Mouse (Mus musculus): ENCODE results near the gene Galnt2. TPM values are rescaled to one million over a fixed set of nuclear protein-coding genes. Genes with fewer than 3 reads are reported as not detected.

Gene Galnt2
- polyA plus RNA-seq, 1 experiment = 43.9 TPM

- no peak for TF ChIP-seq POLR2A (IDR thresholded peaks at IDR 0.05; ENCODE audit: borderline replicate concordance, low read depth, low read length)
- no peaks in the 10 kb centered on the region for H3K4me1 ChIP-seq (ENCODE audit: control insufficient read depth, insufficient read depth, low read length)
- H3K27ac ChIP-seq (ENCODE audit: insufficient read depth, low read depth, low read length) = no peak overlapping the region
- H3K4me3 ChIP-seq (ENCODE audit: insufficient read depth, low read length) = no peak overlapping the region
Measured at GRCm38 (mm10) chr8:124348087-124348486, 116.9 kb downstream of the Galnt2 start.

GRCm38 (mm10) chr8:124349663-124350062, 118.5 kb downstream of the Galnt2 start:
- H3K4me3 ChIP-seq (ENCODE audit: insufficient read depth, low read length) = no peak overlapping the region
- no peak overlapping the region for H3K27ac ChIP-seq (ENCODE audit: insufficient read depth, low read depth, low read length)
- TF ChIP-seq POLR2A (IDR thresholded peaks at IDR 0.05; ENCODE audit: borderline replicate concordance, low read depth, low read length) (no peak), CTCF (IDR thresholded peaks at IDR 0.05; ENCODE audit: low read depth, low read length) (peak; percentile 97)
- H3K4me1 ChIP-seq (ENCODE audit: control insufficient read depth, insufficient read depth, low read length) = no peaks in the 10 kb centered on the region

GRCm38 (mm10) chr8:124351636-124352035, 120.4 kb downstream of the Galnt2 start:
- H3K4me1 ChIP-seq (ENCODE audit: control insufficient read depth, insufficient read depth, low read length) = no peaks in the 10 kb centered on the region
- H3K4me3 ChIP-seq (ENCODE audit: insufficient read depth, low read length) = no peak overlapping the region
- H3K27ac ChIP-seq (ENCODE audit: insufficient read depth, low read depth, low read length) = no peak overlapping the region
- no peak for TF ChIP-seq CTCF (IDR thresholded peaks at IDR 0.05; ENCODE audit: low read depth, low read length)
- no peak for TF ChIP-seq POLR2A (IDR thresholded peaks at IDR 0.05; ENCODE audit: borderline replicate concordance, low read depth, low read length)

GRCm38 (mm10) chr8:124360911-124361310, 129.7 kb downstream of the Galnt2 start:
- H3K4me3 ChIP-seq (ENCODE audit: insufficient read depth, low read length) = no peak overlapping the region
- TF ChIP-seq CTCF (IDR thresholded peaks at IDR 0.05; ENCODE audit: low read depth, low read length) = no peak
- no peak for TF ChIP-seq POLR2A (IDR thresholded peaks at IDR 0.05; ENCODE audit: borderline replicate concordance, low read depth, low read length)
- H3K27ac ChIP-seq (ENCODE audit: insufficient read depth, low read depth, low read length) = no peak overlapping the region
- no peaks in the 10 kb centered on the region for H3K4me1 ChIP-seq (ENCODE audit: control insufficient read depth, insufficient read depth, low read length)

GRCm38 (mm10) chr8:124361773-124362427, 130.7 kb downstream of the Galnt2 start:
- no peak for TF ChIP-seq CTCF (IDR thresholded peaks at IDR 0.05; ENCODE audit: low read depth, low read length)
- no peak for TF ChIP-seq POLR2A (IDR thresholded peaks at IDR 0.05; ENCODE audit: borderline replicate concordance, low read depth, low read length)
- Histone ChIP-seq H3K4me1 (ENCODE audit: control insufficient read depth, insufficient read depth, low read length) (no peaks in the 10 kb centered on the region), H3K27ac (ENCODE audit: insufficient read depth, low read depth, low read length) (no peak overlapping the region), H3K4me3 (ENCODE audit: insufficient read depth, low read length) (no peak overlapping the region)

GRCm38 (mm10) chr8:124362589-124362988, 131.4 kb downstream of the Galnt2 start:
- no peak for TF ChIP-seq CTCF (IDR thresholded peaks at IDR 0.05; ENCODE audit: low read depth, low read length)
- TF ChIP-seq POLR2A (IDR thresholded peaks at IDR 0.05; ENCODE audit: borderline replicate concordance, low read depth, low read length) = no peak
- Histone ChIP-seq H3K4me3 (ENCODE audit: insufficient read depth, low read length) (no peak overlapping the region), H3K27ac (ENCODE audit: insufficient read depth, low read depth, low read length) (no peak overlapping the region), H3K4me1 (ENCODE audit: control insufficient read depth, insufficient read depth, low read length) (no peaks in the 10 kb centered on the region)

- Histone ChIP-seq H3K27ac (ENCODE audit: insufficient read depth, low read depth, low read length) (no peak overlapping the region), H3K4me1 (ENCODE audit: control insufficient read depth, insufficient read depth, low read length) (no peaks in the 10 kb centered on the region), H3K4me3 (ENCODE audit: insufficient read depth, low read length) (no peak overlapping the region)
- TF ChIP-seq CTCF (IDR thresholded peaks at IDR 0.05; ENCODE audit: low read depth, low read length) (no peak), POLR2A (IDR thresholded peaks at IDR 0.05; ENCODE audit: borderline replicate concordance, low read depth, low read length) (no peak)
Measured at GRCm38 (mm10) chr8:124363337-124363736, 132.1 kb downstream of the Galnt2 start.

GRCm38 (mm10) chr8:124368213-124368612, 137.0 kb downstream of the Galnt2 start:
- Histone ChIP-seq H3K27ac (ENCODE audit: insufficient read depth, low read depth, low read length) (no peak overlapping the region), H3K4me3 (ENCODE audit: insufficient read depth, low read length) (no peak overlapping the region), H3K4me1 (ENCODE audit: control insufficient read depth, insufficient read depth, low read length) (no peaks in the 10 kb centered on the region)
- TF ChIP-seq POLR2A (IDR thresholded peaks at IDR 0.05; ENCODE audit: borderline replicate concordance, low read depth, low read length) = no peak
- TF ChIP-seq CTCF (IDR thresholded peaks at IDR 0.05; ENCODE audit: low read depth, low read length) = peak; percentile 91

- H3K27ac ChIP-seq (ENCODE audit: insufficient read depth, low read depth, low read length) = no peak overlapping the region
- H3K4me3 ChIP-seq (ENCODE audit: insufficient read depth, low read length) = no peak overlapping the region
- H3K4me1 ChIP-seq (ENCODE audit: control insufficient read depth, insufficient read depth, low read length) = no peaks in the 10 kb centered on the region
- TF ChIP-seq POLR2A (IDR thresholded peaks at IDR 0.05; ENCODE audit: borderline replicate concordance, low read depth, low read length) (no peak), CTCF (IDR thresholded peaks at IDR 0.05; ENCODE audit: low read depth, low read length) (no peak)
Measured at GRCm38 (mm10) chr8:124370422-124371183, 139.4 kb downstream of the Galnt2 start.

GRCm38 (mm10) chr8:124371410-124372123, 140.4 kb downstream of the Galnt2 start:
- Histone ChIP-seq H3K4me1 (ENCODE audit: control insufficient read depth, insufficient read depth, low read length) (no peaks in the 10 kb centered on the region), H3K27ac (ENCODE audit: insufficient read depth, low read depth, low read length) (no peak overlapping the region), H3K4me3 (ENCODE audit: insufficient read depth, low read length) (no peak overlapping the region)
- TF ChIP-seq CTCF (IDR thresholded peaks at IDR 0.05; ENCODE audit: low read depth, low read length) (no peak), POLR2A (IDR thresholded peaks at IDR 0.05; ENCODE audit: borderline replicate concordance, low read depth, low read length) (no peak)

Measured in bone marrow macrophage, adult 2 months (primary cell).